Mouse (Mus musculus) thymus, adult 2 months (tissue): Measurements from ENCODE around the gene Akap13. TPM values are rescaled to one million over a fixed set of nuclear protein-coding genes. Genes with fewer than 3 reads are reported as not detected.
"Not testable (repeated sequence)": the region's sequence is repeated elsewhere in the genome, so short reads cannot be mapped to it uniquely, and the experiment has no call there.

Experiments
- DNase-seq: peaks from one replicate; pipeline ENCODE4 v3.0.0; 2021
- H3K27ac ChIP-seq: fragments of 200-500 bp; 2 replicates; pipeline ENCODE4 v1.5.1; 2012; ENCODE audit warnings: low read length, control low read depth; ENCODE audit not compliant: control insufficient read depth, insufficient read depth
- H3K27me3 ChIP-seq: fragments of 200-500 bp; 2 replicates; pipeline ENCODE4 v1.6.1; 2012; ENCODE audit warnings: mild to moderate bottlenecking, low read length, moderate library complexity, mixed read lengths; ENCODE audit not compliant: control insufficient read depth, insufficient read depth
- H3K36me3 ChIP-seq: fragments of 200-500 bp; 2 replicates; pipeline ENCODE4 v1.6.1; 2012; ENCODE audit warnings: mild to moderate bottlenecking, low read length, moderate library complexity; ENCODE audit not compliant: control insufficient read depth, insufficient read depth
- H3K4me1 ChIP-seq: fragments of 200-500 bp; replicated peaks from 2 replicates; pipeline ENCODE4 v1.6.1; 2012; ENCODE audit warnings: low read length; ENCODE audit not compliant: control insufficient read depth, insufficient read depth
- H3K4me3 ChIP-seq: fragments of 200-500 bp; 2 replicates; pipeline ENCODE4 v1.5.1; 2012; ENCODE audit warnings: mild to moderate bottlenecking, low read length, control low read depth, moderate library complexity; ENCODE audit not compliant: control insufficient read depth, insufficient read depth
- CTCF ChIP-seq: fragments of 200-500 bp; IDR thresholded peaks from 2 replicates; pipeline ENCODE4 v1.5.1; 2012; ENCODE audit warnings: mild to moderate bottlenecking, control low read depth, low read length, moderate library complexity, borderline replicate concordance; ENCODE audit not compliant: control insufficient read depth, poor library complexity, insufficient read depth; ENCODE audit errors: extremely low read depth
- POLR2A ChIP-seq: fragments of 200-500 bp; IDR thresholded peaks from 2 replicates; pipeline ENCODE4 v1.6.1; 2012; ENCODE audit warnings: mild to moderate bottlenecking, low read length, control low read depth, moderate library complexity; ENCODE audit not compliant: control insufficient read depth, poor library complexity, insufficient read depth; ENCODE audit errors: extremely low read depth
- WGBS: fragments of 180-500 bp; shearing (Covaris S2); methylation state at CpG from one replicate; pipeline ENCODE4 v1.1.7; 2018; 5-methylcytosine and 5-hydroxymethylcytosine counted together
- polyA plus RNA-seq: library from polyadenylated mRNA; depleted of rRNA; stranded (reverse); fragments of >200 nt; gene quantifications from 2 replicates; pipeline ENCODE4 v1.2.3, GENCODE M21; 2012

The Akap13 gene
- polyA plus RNA-seq, 1 experiment = 47.8 TPM

- no peak overlapping the region for H3K4me3 ChIP-seq
Observed at GRCm38 (mm10) chr7:75614826-75615225, 159.5 kb downstream of the Akap13 start.

GRCm38 (mm10) chr7:75617246-75617645 is 161.9 kb downstream of the Akap13 start:
- H3K4me1 ChIP-seq, H3K27ac ChIP-seq, DNase-seq, H3K27me3 ChIP-seq, H3K4me3 ChIP-seq: not testable (repeated sequence)
- H3K36me3 ChIP-seq = peaks cover 41% of the 10 kb centered on the region
- WGBS = 100% methylated on average over 4 of the region's 4 CpGs

More at GRCm38 (mm10) chr7:75614826-75615225, 159.5 kb downstream of the Akap13 start:
- Histone ChIP-seq H3K27ac (no peak overlapping the region), H3K36me3 (peaks cover 40% of the 10 kb centered on the region), H3K27me3 (no peaks in the 10 kb centered on the region), H3K4me1 (peaks cover 20% of the 10 kb centered on the region)
- whole genome bisulfite sequencing = 94% methylated on average over 8 of the region's 8 CpGs
- DNase-seq = no peak
- TF ChIP-seq CTCF (no peak), POLR2A (no peak)

- H3K27me3 ChIP-seq = no peaks in the 10 kb centered on the region
- no peak for TF ChIP-seq POLR2A
- no peak for TF ChIP-seq CTCF
- no peak overlapping the region for H3K27ac ChIP-seq
- no peak overlapping the region for H3K4me3 ChIP-seq
- no peak for DNase-seq
- no peaks in the 10 kb centered on the region for H3K4me1 ChIP-seq
- peaks cover 43% of the 10 kb centered on the region for H3K36me3 ChIP-seq
- 85% methylated on average over 3 of the region's 3 CpGs for WGBS
Observed at GRCm38 (mm10) chr7:75618699-75619098, 163.4 kb downstream of the Akap13 start.

- H3K4me3 ChIP-seq = no peak overlapping the region
- TF ChIP-seq CTCF (no peak), POLR2A (no peak)
- DNase-seq = no peak
- no peaks in the 10 kb centered on the region for H3K4me1 ChIP-seq
- H3K36me3 ChIP-seq = peaks cover 41% of the 10 kb centered on the region
- no peaks in the 10 kb centered on the region for H3K27me3 ChIP-seq
- WGBS = 97% methylated on average over 6 of the region's 6 CpGs
- no peak overlapping the region for H3K27ac ChIP-seq
Observed at GRCm38 (mm10) chr7:75619875-75620274, 164.5 kb downstream of the Akap13 start.

GRCm38 (mm10) chr7:75620395-75620960 is 165.1 kb downstream of the Akap13 start:
- no peaks in the 10 kb centered on the region for H3K27me3 ChIP-seq
- no peaks in the 10 kb centered on the region for H3K4me1 ChIP-seq
- H3K36me3 ChIP-seq = peaks cover 37% of the 10 kb centered on the region
- H3K4me3 ChIP-seq = no peak overlapping the region
- DNase-seq = no peak
- 96% methylated on average over 3 of the region's 3 CpGs for WGBS
- TF ChIP-seq CTCF (no peak), POLR2A (no peak)
- H3K27ac ChIP-seq = no peak overlapping the region

GRCm38 (mm10) chr7:75620976-75621375 is 165.6 kb downstream of the Akap13 start:
- Histone ChIP-seq H3K27me3 (no peaks in the 10 kb centered on the region), H3K27ac (no peak overlapping the region), H3K36me3 (peaks cover 36% of the 10 kb centered on the region), H3K4me3 (no peak overlapping the region), H3K4me1 (no peaks in the 10 kb centered on the region)
- no peak for DNase-seq
- 92% methylated on average over 4 of the region's 4 CpGs for WGBS
- no peak for TF ChIP-seq POLR2A

GRCm38 (mm10) chr7:75627831-75628230 is 172.5 kb downstream of the Akap13 start:
- DNase-seq = no peak
- TF ChIP-seq POLR2A (no peak), CTCF (no peak)
- Histone ChIP-seq H3K27me3 (no peaks in the 10 kb centered on the region), H3K36me3 (peaks cover 18% of the 10 kb centered on the region), H3K4me1 (0 out of 2 replicates have a peak, but pooled peaks cover 2% of the 10 kb centered on the region), H3K4me3 (no peak overlapping the region), H3K27ac (no peak overlapping the region)
- WGBS = 84% methylated on average over 2 of the region's 2 CpGs
